Mouse (Mus musculus) lung, embryonic 16.5 days (tissue): Measurements from ENCODE around the gene Edem3. TPM values are rescaled to one million over a fixed set of nuclear protein-coding genes. Genes with fewer than 3 reads are reported as not detected.

Experiments used
- ATAC-seq: fragments of 200-750 bp; cut with Nextera tagmentation; 2 replicates; pipeline ENCODE4 v1.8.0; 2017; ENCODE audit warnings: low read depth, mild to moderate bottlenecking, moderate library complexity
- H3K27ac ChIP-seq: fragments of 300-500 bp; sonication (generic); 2 replicates; pipeline ENCODE4 v1.5.1; 2014; ENCODE audit warnings: mild to moderate bottlenecking, control low read depth, low read length
- H3K27me3 ChIP-seq: fragments of 300-500 bp; sonication (generic); 2 replicates; pipeline ENCODE4 v1.6.1; 2014; ENCODE audit warnings: low read depth, low read length, mixed read lengths; ENCODE audit not compliant: control insufficient read depth, insufficient read depth
- H3K36me3 ChIP-seq: fragments of 300-500 bp; sonication (generic); 2 replicates; pipeline ENCODE4 v1.6.1; 2014; ENCODE audit warnings: low read length; ENCODE audit not compliant: control insufficient read depth, insufficient read depth
- H3K4me1 ChIP-seq: fragments of 300-500 bp; sonication (generic); replicated peaks from 2 replicates; pipeline ENCODE4 v1.6.1; 2014; ENCODE audit warnings: low read length, mixed read lengths; ENCODE audit not compliant: control insufficient read depth, insufficient read depth
- H3K4me2 ChIP-seq: fragments of 300-500 bp; sonication (generic); 2 replicates; pipeline ENCODE4 v1.6.1; 2014; ENCODE audit warnings: low read depth, low read length, control low read depth
- H3K4me3 ChIP-seq: fragments of 300-500 bp; sonication (generic); 2 replicates; pipeline ENCODE4 v1.5.1; 2014; ENCODE audit warnings: mild to moderate bottlenecking, low read length, control low read depth
- H3K9ac ChIP-seq: fragments of 300-500 bp; sonication (generic); 2 replicates; pipeline ENCODE4 v1.6.1; 2014; ENCODE audit warnings: low read length, control low read depth
- H3K9me3 ChIP-seq: fragments of 300-500 bp; sonication (generic); 2 replicates; pipeline ENCODE4 v1.6.1; 2016; ENCODE audit warnings: low read length; ENCODE audit not compliant: control insufficient read depth
- WGBS: fragments of 180-500 bp; shearing (Covaris S2); extraction: QIAGEN DNeasy Blood & Tissue Kit; methylation state at CpG from one replicate; pipeline ENCODE4 v1.1.7; 2014; 5-methylcytosine and 5-hydroxymethylcytosine counted together
- polyA plus RNA-seq: library from polyadenylated mRNA; unstranded; fragments of >200 nt; fragmentation: Nextera tagmentation; extraction: Ambion mirVana; gene quantifications from 2 replicates; pipeline ENCODE4 v1.2.1, GENCODE M21; 2015

Edem3 gene
- polyA plus RNA-seq, 1 experiment from 2014 or later = 17.7 TPM

GRCm38 (mm10) chr1:151862109-151862508 is 106.9 kb downstream of the Edem3 start:
- no peak for ATAC-seq
- WGBS = 90% methylated on average over 8 of the region's 8 CpGs
- Histone ChIP-seq H3K4me3 (no peak overlapping the region), H3K4me2 (no peak overlapping the region), H3K27ac (no peak overlapping the region), H3K36me3 (no peaks in the 10 kb centered on the region), H3K9ac (no peak overlapping the region), H3K9me3 (no peaks in the 10 kb centered on the region), H3K4me1 (peaks cover 4% of the 10 kb centered on the region; the same call in 1 of the 2 replicates), H3K27me3 (no peaks in the 10 kb centered on the region; the same call in 1 of the 2 replicates)

DNA sequence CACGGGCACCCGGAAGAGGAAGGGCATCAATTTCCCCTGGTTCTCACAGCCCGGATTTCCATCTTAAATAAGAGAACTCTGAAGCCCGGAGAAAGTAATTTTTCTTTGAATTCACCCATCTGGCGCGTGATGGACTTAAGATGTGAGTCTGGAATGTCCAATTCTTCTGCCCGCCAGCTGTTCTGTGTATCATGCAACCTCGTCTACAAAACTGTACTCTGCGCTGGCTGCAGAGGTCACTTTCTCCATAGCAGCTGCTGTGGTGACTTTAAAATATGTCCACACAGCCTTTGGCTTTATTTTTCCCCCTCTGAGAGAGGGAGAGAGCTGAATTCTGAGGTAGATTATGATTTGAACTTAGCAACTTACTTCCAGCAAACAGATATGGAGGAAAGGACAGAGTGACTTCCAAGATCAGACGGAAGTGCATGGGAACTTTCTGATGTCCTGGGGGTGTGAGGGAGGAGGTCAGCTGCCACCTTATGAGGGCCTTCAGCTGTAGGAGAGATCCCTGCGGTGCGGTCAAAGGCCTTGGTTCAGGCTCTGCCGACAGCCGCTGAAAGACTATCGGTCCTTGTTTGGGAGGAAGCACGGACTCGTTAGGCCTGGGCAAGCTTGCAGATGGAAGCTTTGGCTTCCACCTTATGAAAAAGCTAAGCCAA is 108.1 kb downstream of the Edem3 start:
- Histone ChIP-seq H3K4me3 (no peak overlapping the region), H3K9me3 (no peaks in the 10 kb centered on the region), H3K4me1 (peaks cover 4% of the 10 kb centered on the region; the same call in 1 of the 2 replicates), H3K36me3 (no peaks in the 10 kb centered on the region), H3K27ac (peak overlapping the region; percentile 90), H3K27me3 (no peaks in the 10 kb centered on the region; the same call in 1 of the 2 replicates), H3K9ac (no peak overlapping the region), H3K4me2 (no peak overlapping the region)
- WGBS = 48% methylated on average over 17 of the region's 17 CpGs
- peak; percentile 91 for ATAC-seq

DNA sequence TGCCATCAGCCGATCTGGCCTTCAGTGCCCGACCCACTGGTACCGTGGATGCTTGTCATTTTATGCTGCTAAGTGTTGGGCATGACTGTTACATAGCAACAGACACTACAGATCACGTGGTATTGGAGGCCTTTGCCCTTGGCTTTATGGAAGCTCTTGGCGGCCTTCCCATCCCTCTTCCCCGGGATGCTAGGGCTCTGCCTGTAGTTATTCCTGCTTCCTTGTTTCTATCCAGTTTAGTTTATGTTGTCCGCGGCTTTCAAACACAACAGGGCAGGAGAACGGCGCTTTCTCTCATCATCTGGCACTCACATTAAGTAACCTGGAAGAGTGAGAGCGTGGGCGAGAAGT is 108.6 kb downstream of the Edem3 start:
- no peak overlapping the region for H3K9ac ChIP-seq
- no peak overlapping the region for H3K4me3 ChIP-seq
- H3K4me2 ChIP-seq = no peak overlapping the region
- peak overlapping the region; percentile 90 for H3K27ac ChIP-seq
- H3K9me3 ChIP-seq = no peaks in the 10 kb centered on the region
- H3K4me1 ChIP-seq = peaks cover 4% of the 10 kb centered on the region; the same call in 1 of the 2 replicates
- peak; percentile 91 for ATAC-seq
- no peaks in the 10 kb centered on the region for H3K36me3 ChIP-seq
- H3K27me3 ChIP-seq = no peaks in the 10 kb centered on the region
- WGBS = 56% methylated on average over 12 of the region's 12 CpGs

- Histone ChIP-seq H3K9me3 (no peaks in the 10 kb centered on the region), H3K4me2 (no peak overlapping the region), H3K27me3 (no peaks in the 10 kb centered on the region), H3K27ac (peak overlapping the region; percentile 90), H3K4me1 (peaks cover 4% of the 10 kb centered on the region; the same call in 1 of the 2 replicates), H3K4me3 (no peak overlapping the region), H3K9ac (no peak overlapping the region), H3K36me3 (no peaks in the 10 kb centered on the region)
- WGBS = 59% methylated on average over 6 of the region's 6 CpGs
- ATAC-seq = peak; percentile 11
Observed at GRCm38 (mm10) chr1:151864326-151864725, 109.2 kb downstream of the Edem3 start.

Other genes with a start within 250 kb of the Edem3 start
- gene Fam129a, start 184.2 kb upstream of the Edem3 start, polyA plus RNA-seq = 12.4 and 14.1 TPM in 2 replicates